Mouse (Mus musculus) lung, postnatal 0 days (tissue): ENCODE measurements around the gene Mamstr. TPM values are rescaled to one million over a fixed set of nuclear protein-coding genes. Genes with fewer than 3 reads are reported as not detected.
A peak's percentile ranks its signal among the peaks of the same experiment; 100 is the strongest.

ENCODE experiments used
- ATAC-seq: fragments of 200-750 bp; cut with Nextera tagmentation; 2 replicates; pipeline ENCODE4 v1.8.0; 2017; ENCODE audit warnings: moderate library complexity
- DNase-seq: peaks from one replicate; pipeline ENCODE4 v3.0.0-alpha.2; 2016; ENCODE audit warnings: low spot score
- H3K27ac ChIP-seq: fragments of 300-500 bp; sonication (generic); 2 replicates; pipeline ENCODE4 v1.5.1; 2014; ENCODE audit warnings: antibody characterized with exemption, mild to moderate bottlenecking, low read length, mixed read lengths
- H3K27me3 ChIP-seq: fragments of 300-500 bp; sonication (generic); replicated peaks from 2 replicates; pipeline ENCODE4 v1.6.1; 2014; ENCODE audit warnings: low read length, mixed read lengths; ENCODE audit not compliant: insufficient read depth
- H3K36me3 ChIP-seq: fragments of 300-500 bp; sonication (generic); 2 replicates; pipeline ENCODE4 v1.6.1; 2014; ENCODE audit warnings: low read length, mixed read lengths; ENCODE audit not compliant: insufficient read depth
- H3K4me1 ChIP-seq: fragments of 300-500 bp; sonication (generic); 2 replicates; pipeline ENCODE4 v1.6.1; 2014; ENCODE audit warnings: antibody characterized with exemption, low read depth, low read length, mixed read lengths; ENCODE audit not compliant: insufficient read depth
- H3K4me2 ChIP-seq: fragments of 300-500 bp; sonication (generic); replicated peaks from 2 replicates; pipeline ENCODE4 v1.6.1; 2014; ENCODE audit warnings: low read depth, mild to moderate bottlenecking, low read length, moderate library complexity, mixed read lengths
- H3K4me3 ChIP-seq: fragments of 300-500 bp; sonication (generic); 2 replicates; pipeline ENCODE4 v1.5.1; 2014; ENCODE audit warnings: low read depth, low read length
- H3K9ac ChIP-seq: fragments of 300-500 bp; sonication (generic); replicated peaks from 2 replicates; pipeline ENCODE4 v1.6.1; 2014; ENCODE audit warnings: low read depth, mild to moderate bottlenecking
- H3K9me3 ChIP-seq: fragments of 300-500 bp; sonication (generic); 2 replicates; pipeline ENCODE4 v1.6.1; 2016; ENCODE audit warnings: low read length, mixed read lengths
- CTCF ChIP-seq: IDR thresholded peaks from 2 replicates; pipeline ENCODE4 v1.5.1; 2016; ENCODE audit warnings: antibody characterized with exemption, mild to moderate bottlenecking
- EP300 ChIP-seq: IDR thresholded peaks from 2 replicates; pipeline ENCODE4 v1.6.1; 2016; ENCODE audit warnings: antibody characterized with exemption, mild to moderate bottlenecking, control low read depth
- WGBS: fragments of 180-500 bp; shearing (Covaris S2); extraction: QIAGEN DNeasy Blood & Tissue Kit; methylation state at CpG from one replicate; pipeline ENCODE4 v1.1.7; 2014; 5-methylcytosine and 5-hydroxymethylcytosine counted together
- polyA plus RNA-seq: library from polyadenylated mRNA; unstranded; fragments of >200 nt; fragmentation: Nextera tagmentation; extraction: Ambion mirVana; gene quantifications from 2 replicates; pipeline ENCODE4 v1.2.1, GENCODE M21; 2015

Gene Mamstr
- polyA plus RNA-seq, 1 experiment from 2014 or later, result 4.0 TPM

GRCm38 (mm10) chr7:45682144-45683126, 42.7 kb downstream of the Mamstr start:
- H3K9ac ChIP-seq, result no peak overlapping the region
- WGBS, result 28% methylated on average over 14 of the region's 14 CpGs
- TF ChIP-seq EP300, result peak; percentile 51
- peak; percentile 99 for TF ChIP-seq CTCF
- no peaks in the 10 kb centered on the region for H3K27me3 ChIP-seq
- peak; percentile 68 for ATAC-seq
- peak overlapping the region; percentile 89 for H3K27ac ChIP-seq
- peaks cover 11% of the 10 kb centered on the region; the same call in 1 of the 2 replicates for H3K4me1 ChIP-seq
- no peak overlapping the region for H3K4me3 ChIP-seq
- DNase-seq, result peak; percentile 94
- peak overlapping the region; percentile 38 for H3K4me2 ChIP-seq
- no peaks in the 10 kb centered on the region for H3K9me3 ChIP-seq
- no peaks in the 10 kb centered on the region for H3K36me3 ChIP-seq

DNA sequence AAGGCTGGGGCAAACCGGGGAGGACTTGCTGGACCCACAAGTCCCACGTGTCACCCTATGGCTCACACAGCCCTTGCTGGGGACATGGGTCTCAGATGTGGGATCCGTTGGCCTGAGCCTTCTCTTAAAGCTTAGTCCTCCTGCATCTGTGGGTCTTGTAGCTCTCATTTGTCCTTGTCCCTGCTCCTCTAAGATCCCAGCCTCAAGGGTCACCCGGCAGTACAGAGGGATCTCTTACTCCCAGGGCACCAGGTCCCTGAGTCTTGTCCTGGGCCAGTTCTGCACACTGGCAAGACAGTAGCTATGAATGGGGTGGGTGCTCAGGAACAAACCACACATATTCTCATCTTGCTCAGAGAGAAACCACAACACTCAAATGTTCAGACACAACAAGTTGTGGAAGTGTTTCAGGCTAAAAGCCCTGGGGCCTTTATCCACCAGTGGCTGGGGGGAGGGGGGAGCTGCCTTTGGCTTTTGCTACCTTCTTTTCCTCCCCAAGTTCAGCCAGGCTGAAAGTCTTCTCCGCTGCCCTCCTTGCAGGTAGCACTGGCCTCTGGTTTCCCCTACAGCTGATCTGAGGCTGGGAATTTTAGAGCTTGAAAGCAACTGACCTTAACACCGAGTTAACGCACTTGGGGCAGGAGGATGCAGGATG, 43.7 kb downstream of the Mamstr start, which contains the start of gene Ntn5:
Ntn5 (plus strand) TSS at position 627 of the 655 bp plus-strand sequence.
- H3K36me3 ChIP-seq, result no peaks in the 10 kb centered on the region
- TF ChIP-seq EP300, result no peak
- no peaks in the 10 kb centered on the region for H3K9me3 ChIP-seq
- H3K27me3 ChIP-seq, result no peaks in the 10 kb centered on the region
- ATAC-seq (no peak), DNase-seq (no peak)
- H3K4me3 ChIP-seq, result no peak within 1 kb of the TSS
- H3K9ac ChIP-seq, result no peak within 1 kb of the TSS
- peaks cover 11% of the 10 kb centered on the region; the same call in 1 of the 2 replicates for H3K4me1 ChIP-seq
- H3K27ac ChIP-seq, result 0 out of 2 replicates have a peak within 1 kb of the TSS, but pooled peaks have one; percentile 2
- WGBS, result 83% methylated on average over 7 of the region's 7 CpGs
- peak within 1 kb of the TSS; percentile 38; the same call in 1 of the 2 replicates for H3K4me2 ChIP-seq

- TF ChIP-seq EP300 (no peak), CTCF (no peak)
- H3K9me3 ChIP-seq, result no peaks in the 10 kb centered on the region
- H3K9ac ChIP-seq, result no peak overlapping the region
- no peak overlapping the region for H3K4me2 ChIP-seq
- H3K4me3 ChIP-seq, result no peak overlapping the region
- H3K4me1 ChIP-seq, result peaks cover 8% of the 10 kb centered on the region; the same call in 1 of the 2 replicates
- H3K27me3 ChIP-seq, result no peaks in the 10 kb centered on the region
- H3K27ac ChIP-seq, result no peak overlapping the region
- no peaks in the 10 kb centered on the region for H3K36me3 ChIP-seq
- no peak for ATAC-seq
- DNase-seq, result no peak
- WGBS, result 27% methylated on average over 10 of the region's 10 CpGs
These were observed 46.0 kb downstream of the Mamstr start for GRCm38 (mm10) chr7:45685811-45686210.

DNA sequence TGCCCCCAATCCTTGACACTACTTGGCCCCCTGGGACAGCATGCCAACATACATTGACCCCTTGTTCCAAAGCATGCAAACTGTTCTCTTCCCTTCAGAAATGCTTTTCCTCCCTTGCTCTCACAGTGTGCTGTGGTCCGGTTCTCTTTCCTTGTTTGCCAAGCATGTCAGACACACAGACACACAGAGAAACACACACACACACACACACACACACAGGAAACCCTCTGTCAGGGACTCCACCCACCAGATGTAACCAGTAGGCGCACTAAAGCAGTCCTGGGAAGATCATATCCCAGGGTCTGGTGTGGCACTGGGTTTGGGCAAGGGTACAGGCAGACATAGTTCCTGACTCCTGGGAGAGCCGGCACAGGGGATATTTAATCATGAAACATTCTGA, 47.1 kb downstream of the Mamstr start:
- H3K27me3 ChIP-seq, result no peaks in the 10 kb centered on the region
- H3K9me3 ChIP-seq, result no peaks in the 10 kb centered on the region
- ATAC-seq (no peak), DNase-seq (no peak)
- TF ChIP-seq CTCF (no peak), EP300 (0 out of 2 replicates have a peak, but pooled peaks have one; percentile 14)
- no peak overlapping the region for H3K27ac ChIP-seq
- 53% methylated on average over 3 of the region's 3 CpGs for WGBS
- H3K4me1 ChIP-seq, result peaks cover 5% of the 10 kb centered on the region; the same call in 1 of the 2 replicates
- H3K4me3 ChIP-seq, result no peak overlapping the region
- no peak overlapping the region for H3K4me2 ChIP-seq
- H3K36me3 ChIP-seq, result no peaks in the 10 kb centered on the region
- H3K9ac ChIP-seq, result no peak overlapping the region

DNA sequence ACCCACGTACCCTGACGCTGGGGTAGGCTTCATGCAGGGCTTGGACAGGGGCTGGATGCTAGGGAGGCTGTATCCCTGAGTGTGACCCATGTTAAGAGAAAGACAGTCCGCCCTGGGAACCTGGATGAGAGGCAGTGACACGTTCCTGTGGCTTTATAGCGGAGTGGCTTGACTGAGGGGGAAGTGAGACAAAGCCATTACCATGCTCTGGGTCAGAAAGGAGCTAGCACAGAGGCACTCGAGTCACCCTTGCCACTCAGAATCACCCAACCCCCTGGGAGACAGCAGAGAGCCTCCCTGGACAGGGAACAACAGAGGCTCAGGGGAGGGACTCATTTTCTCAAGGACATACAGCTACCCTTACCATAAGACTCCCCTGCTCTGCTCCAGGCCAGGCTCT, 49.3 kb downstream of the Mamstr start:
- ATAC-seq, result no peak
- Histone ChIP-seq H3K36me3 (no peaks in the 10 kb centered on the region), H3K9me3 (no peaks in the 10 kb centered on the region), H3K4me1 (no peaks in the 10 kb centered on the region), H3K27me3 (no peaks in the 10 kb centered on the region), H3K9ac (no peak overlapping the region), H3K27ac (no peak overlapping the region), H3K4me3 (no peak overlapping the region), H3K4me2 (no peak overlapping the region)
- no peak for TF ChIP-seq CTCF
- no peak for TF ChIP-seq EP300
- 63% methylated on average over 6 of the region's 6 CpGs for WGBS
- no peak for DNase-seq

DNA sequence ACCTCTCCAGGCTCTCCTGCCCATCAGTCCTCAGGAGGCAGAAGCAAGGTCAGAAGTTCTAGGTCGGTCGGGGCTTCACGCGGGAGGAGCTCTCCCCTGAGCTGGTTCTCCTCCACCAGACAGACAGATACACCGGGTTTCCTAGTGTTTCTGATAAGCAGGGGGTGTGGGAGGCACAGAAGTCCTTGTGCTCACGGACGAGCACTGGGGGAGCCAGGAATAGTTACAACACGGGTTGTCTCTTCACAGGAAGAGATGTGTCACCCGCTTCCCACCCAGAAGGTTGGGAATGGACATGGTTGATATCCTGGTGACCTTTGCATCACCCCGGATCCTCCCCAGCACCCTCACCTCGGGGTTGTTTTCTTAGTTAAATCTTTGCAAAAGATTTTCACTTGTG, 50.0 kb downstream of the Mamstr start:
- no peaks in the 10 kb centered on the region for H3K27me3 ChIP-seq
- H3K27ac ChIP-seq, result no peak overlapping the region
- ATAC-seq, result no peak
- no peak overlapping the region for H3K4me2 ChIP-seq
- H3K9ac ChIP-seq, result no peak overlapping the region
- WGBS, result 55% methylated on average over 11 of the region's 11 CpGs
- no peaks in the 10 kb centered on the region for H3K36me3 ChIP-seq
- DNase-seq, result no peak
- TF ChIP-seq CTCF (no peak), EP300 (no peak)
- no peaks in the 10 kb centered on the region for H3K4me1 ChIP-seq
- no peaks in the 10 kb centered on the region for H3K9me3 ChIP-seq
- H3K4me3 ChIP-seq, result no peak overlapping the region
